Mouse (Mus musculus) liver, embryonic 13.5 days (tissue): ENCODE data around the gene Msl1. TPM values are rescaled to one million over a fixed set of nuclear protein-coding genes. Genes with fewer than 3 reads are reported as not detected.

Experiments
- ATAC-seq: fragments of 200-750 bp; cut with Nextera tagmentation; 2 replicates; pipeline ENCODE4 v1.8.0; 2017; ENCODE audit warnings: low read depth, mild to moderate bottlenecking, moderate number of reproducible peaks, moderate library complexity
- DNase-seq: peaks from one replicate; pipeline ENCODE4 v3.0.0; 2022
- H3K27ac ChIP-seq: fragments of 300-500 bp; sonication (generic); 2 replicates; pipeline ENCODE4 v1.5.1; 2015; ENCODE audit warnings: moderate library complexity, mild to moderate bottlenecking, inconsistent platforms
- H3K27me3 ChIP-seq: fragments of 300-500 bp; sonication (generic); 2 replicates; pipeline ENCODE4 v1.6.1; 2015; ENCODE audit warnings: mild to moderate bottlenecking, inconsistent platforms
- H3K36me3 ChIP-seq: fragments of 300-500 bp; sonication (generic); 2 replicates; pipeline ENCODE4 v1.6.1; 2015; ENCODE audit warnings: mild to moderate bottlenecking, inconsistent platforms
- H3K4me1 ChIP-seq: fragments of 300-500 bp; sonication (generic); replicated peaks from 2 replicates; pipeline ENCODE4 v1.6.1; 2015; ENCODE audit warnings: inconsistent platforms
- H3K4me2 ChIP-seq: fragments of 300-500 bp; sonication (generic); 2 replicates; pipeline ENCODE4 v1.6.1; 2015; ENCODE audit warnings: inconsistent platforms, mild to moderate bottlenecking, moderate library complexity
- H3K4me3 ChIP-seq: fragments of 300-500 bp; sonication (generic); replicated peaks from 2 replicates; pipeline ENCODE4 v1.5.1; 2015; ENCODE audit warnings: mild to moderate bottlenecking, inconsistent platforms
- H3K9ac ChIP-seq: fragments of 300-500 bp; sonication (generic); 2 replicates; pipeline ENCODE4 v1.6.1; 2015; ENCODE audit warnings: mild to moderate bottlenecking, inconsistent platforms
- H3K9me3 ChIP-seq: fragments of 300-500 bp; sonication (generic); replicated peaks from 2 replicates; pipeline ENCODE4 v1.6.1; 2016; ENCODE audit warnings: inconsistent platforms
- WGBS: fragments of 180-500 bp; shearing (Covaris S2); methylation state at CpG from one replicate; pipeline ENCODE4 v1.1.7; 2015; ENCODE audit not compliant: insufficient replicate concordance; 5-methylcytosine and 5-hydroxymethylcytosine counted together
- polyA plus RNA-seq: library from polyadenylated mRNA; unstranded; fragments of >200 nt; fragmentation: Nextera tagmentation; extraction: Ambion mirVana; gene quantifications from 2 replicates; pipeline ENCODE4 v1.2.1, GENCODE M21; 2015

Gene Msl1
- polyA plus RNA-seq, 1 experiment from 2014 or later: 6.8 TPM

GRCm38 (mm10) chr11:98835725-98836124 lies 40.4 kb downstream of the Msl1 start:
- H3K4me2 ChIP-seq: peak overlapping the region; percentile 97; the same call in 1 of the 2 replicates
- H3K27me3 ChIP-seq: peaks cover 41% of the 10 kb centered on the region
- 64% methylated on average over 3 of the region's 3 CpGs for WGBS
- no peak overlapping the region for H3K4me3 ChIP-seq
- no peaks in the 10 kb centered on the region for H3K9me3 ChIP-seq
- peaks cover 44% of the 10 kb centered on the region for H3K36me3 ChIP-seq
- H3K9ac ChIP-seq: no peak overlapping the region
- no peak overlapping the region for H3K27ac ChIP-seq
- ATAC-seq (no peak), DNase-seq (no peak)
- H3K4me1 ChIP-seq: peaks cover 26% of the 10 kb centered on the region

DNA sequence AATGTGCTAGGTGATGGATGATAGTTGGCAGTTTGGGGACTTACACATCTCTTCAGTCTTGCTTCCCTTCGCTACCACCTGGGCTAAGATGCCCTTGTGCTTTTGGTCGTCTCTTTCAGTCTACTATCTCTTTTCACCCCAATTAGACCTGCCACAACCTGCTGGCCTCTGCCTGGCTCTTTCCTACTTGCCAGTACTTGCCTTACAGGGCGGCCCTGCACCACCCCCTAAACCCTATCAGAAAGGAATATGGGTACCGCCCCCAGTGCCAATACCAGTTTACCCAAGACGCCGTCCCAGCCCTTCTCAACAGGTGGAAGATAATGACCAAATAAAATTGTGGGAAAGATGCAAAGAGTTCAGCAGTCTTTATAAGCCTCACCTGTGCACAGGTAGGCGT lies 40.8 kb downstream of the Msl1 start:
- ATAC-seq (peak; percentile 60), DNase-seq (no peak)
- H3K27me3 ChIP-seq: peaks cover 43% of the 10 kb centered on the region
- 0 out of 2 replicates have a peak overlapping the region, but pooled peaks have one; percentile 18 for H3K9ac ChIP-seq
- H3K4me1 ChIP-seq: peaks cover 26% of the 10 kb centered on the region
- H3K4me3 ChIP-seq: peak overlapping the region; percentile 68
- WGBS: 24% methylated on average over 7 of the region's 7 CpGs
- H3K27ac ChIP-seq: no peak overlapping the region
- no peaks in the 10 kb centered on the region for H3K9me3 ChIP-seq
- H3K36me3 ChIP-seq: peaks cover 40% of the 10 kb centered on the region
- peak overlapping the region; percentile 97 for H3K4me2 ChIP-seq

GRCm38 (mm10) chr11:98836651-98837141 lies 41.4 kb downstream of the Msl1 start, which contains the start of gene Rapgefl1:
Gene Rapgefl1 (plus strand): TSS chr11:98836785.
- H3K36me3 ChIP-seq: peaks cover 34% of the 10 kb centered on the region
- peaks cover 43% of the 10 kb centered on the region for H3K27me3 ChIP-seq
- WGBS: under 1% methylated on average over 43 of the region's 48 CpGs

GRCm38 (mm10) chr11:98837231-98837704 lies 42.0 kb downstream of the Msl1 start:
- DNase-seq: no peak

More at GRCm38 (mm10) chr11:98836651-98837141, 41.4 kb downstream of the Msl1 start, which contains the start of gene Rapgefl1:
- H3K9me3 ChIP-seq: no peaks in the 10 kb centered on the region
- peaks cover 26% of the 10 kb centered on the region for H3K4me1 ChIP-seq
- H3K4me2 ChIP-seq: peak within 1 kb of the TSS; percentile 97
- H3K27ac ChIP-seq: no peak within 1 kb of the TSS
- H3K9ac ChIP-seq: peak within 1 kb of the TSS; percentile 72
- peak within 1 kb of the TSS; percentile 68 for H3K4me3 ChIP-seq
- peak; percentile 73 for DNase-seq
- ATAC-seq: peak; percentile 91

GRCm38 (mm10) chr11:98837917-98838316 lies 42.6 kb downstream of the Msl1 start:
- Histone ChIP-seq H3K27me3 (peaks cover 49% of the 10 kb centered on the region), H3K4me3 (no peak overlapping the region), H3K9me3 (no peaks in the 10 kb centered on the region), H3K27ac (no peak overlapping the region), H3K4me1 (peaks cover 26% of the 10 kb centered on the region), H3K36me3 (peaks cover 22% of the 10 kb centered on the region), H3K4me2 (peak overlapping the region; percentile 97), H3K9ac (no peak overlapping the region)
- ATAC-seq (no peak), DNase-seq (no peak)
- 60% methylated on average over 11 of the region's 11 CpGs for WGBS

More at GRCm38 (mm10) chr11:98837231-98837704, 42.0 kb downstream of the Msl1 start:
- no peak for ATAC-seq
- H3K9ac ChIP-seq: peak overlapping the region; percentile 72
- H3K4me1 ChIP-seq: peaks cover 26% of the 10 kb centered on the region
- no peak overlapping the region for H3K27ac ChIP-seq
- peaks cover 45% of the 10 kb centered on the region for H3K27me3 ChIP-seq
- 4% methylated on average over 29 of the region's 29 CpGs for WGBS
- no peaks in the 10 kb centered on the region for H3K9me3 ChIP-seq
- H3K4me2 ChIP-seq: peak overlapping the region; percentile 97
- H3K4me3 ChIP-seq: peak overlapping the region; percentile 68
- H3K36me3 ChIP-seq: peaks cover 28% of the 10 kb centered on the region

GRCm38 (mm10) chr11:98838512-98838911 lies 43.2 kb downstream of the Msl1 start:
- no peaks in the 10 kb centered on the region for H3K9me3 ChIP-seq
- H3K27ac ChIP-seq: no peak overlapping the region
- no peak overlapping the region for H3K9ac ChIP-seq
- H3K4me1 ChIP-seq: peaks cover 26% of the 10 kb centered on the region
- ATAC-seq (no peak), DNase-seq (no peak)
- peaks cover 16% of the 10 kb centered on the region for H3K36me3 ChIP-seq
- peaks cover 49% of the 10 kb centered on the region for H3K27me3 ChIP-seq
- H3K4me2 ChIP-seq: no peak overlapping the region
- 74% methylated on average over 9 of the region's 9 CpGs for WGBS
- H3K4me3 ChIP-seq: no peak overlapping the region

GRCm38 (mm10) chr11:98839402-98839801 lies 44.1 kb downstream of the Msl1 start:
- no peak overlapping the region for H3K4me3 ChIP-seq
- ATAC-seq: no peak
- H3K27ac ChIP-seq: no peak overlapping the region
- no peak overlapping the region for H3K9ac ChIP-seq
- H3K27me3 ChIP-seq: peaks cover 49% of the 10 kb centered on the region
- no peak for DNase-seq
- 42% methylated on average over 6 of the region's 6 CpGs for WGBS
- H3K4me2 ChIP-seq: no peak overlapping the region
- H3K4me1 ChIP-seq: peaks cover 26% of the 10 kb centered on the region
- H3K9me3 ChIP-seq: no peaks in the 10 kb centered on the region
- H3K36me3 ChIP-seq: peaks cover 7% of the 10 kb centered on the region

GRCm38 (mm10) chr11:98839897-98840296 lies 44.6 kb downstream of the Msl1 start:
- Histone ChIP-seq H3K36me3 (0 out of 2 replicates have a peak, but pooled peaks cover 2% of the 10 kb centered on the region), H3K27ac (no peak overlapping the region), H3K27me3 (peaks cover 49% of the 10 kb centered on the region), H3K4me2 (no peak overlapping the region), H3K4me3 (no peak overlapping the region), H3K9me3 (no peaks in the 10 kb centered on the region), H3K9ac (no peak overlapping the region), H3K4me1 (peaks cover 26% of the 10 kb centered on the region)
- 55% methylated on average over 10 of the region's 10 CpGs for WGBS
- no peak for ATAC-seq
- DNase-seq: no peak

GRCm38 (mm10) chr11:98846016-98846415 lies 50.7 kb downstream of the Msl1 start:
- H3K4me1 ChIP-seq: peaks cover 7% of the 10 kb centered on the region; the same call in 1 of the 2 replicates
- 62% methylated on average over 13 of the region's 13 CpGs for WGBS
- DNase-seq (no peak), ATAC-seq (no peak)
- H3K4me3 ChIP-seq: no peak overlapping the region
- no peaks in the 10 kb centered on the region for H3K9me3 ChIP-seq
- peaks cover 38% of the 10 kb centered on the region for H3K27me3 ChIP-seq
- H3K9ac ChIP-seq: no peak overlapping the region
- no peak overlapping the region for H3K27ac ChIP-seq
- H3K4me2 ChIP-seq: no peak overlapping the region
- no peaks in the 10 kb centered on the region for H3K36me3 ChIP-seq

GRCm38 (mm10) chr11:98846865-98847604 lies 51.7 kb downstream of the Msl1 start:
- no peak overlapping the region for H3K4me3 ChIP-seq
- DNase-seq (no peak), ATAC-seq (no peak)
- H3K4me2 ChIP-seq: no peak overlapping the region
- H3K9ac ChIP-seq: no peak overlapping the region
- H3K27me3 ChIP-seq: peaks cover 42% of the 10 kb centered on the region
- no peaks in the 10 kb centered on the region for H3K36me3 ChIP-seq
- 53% methylated on average over 19 of the region's 19 CpGs for WGBS
- no peaks in the 10 kb centered on the region for H3K9me3 ChIP-seq
- H3K4me1 ChIP-seq: peaks cover 7% of the 10 kb centered on the region; the same call in 1 of the 2 replicates
- H3K27ac ChIP-seq: no peak overlapping the region

DNA sequence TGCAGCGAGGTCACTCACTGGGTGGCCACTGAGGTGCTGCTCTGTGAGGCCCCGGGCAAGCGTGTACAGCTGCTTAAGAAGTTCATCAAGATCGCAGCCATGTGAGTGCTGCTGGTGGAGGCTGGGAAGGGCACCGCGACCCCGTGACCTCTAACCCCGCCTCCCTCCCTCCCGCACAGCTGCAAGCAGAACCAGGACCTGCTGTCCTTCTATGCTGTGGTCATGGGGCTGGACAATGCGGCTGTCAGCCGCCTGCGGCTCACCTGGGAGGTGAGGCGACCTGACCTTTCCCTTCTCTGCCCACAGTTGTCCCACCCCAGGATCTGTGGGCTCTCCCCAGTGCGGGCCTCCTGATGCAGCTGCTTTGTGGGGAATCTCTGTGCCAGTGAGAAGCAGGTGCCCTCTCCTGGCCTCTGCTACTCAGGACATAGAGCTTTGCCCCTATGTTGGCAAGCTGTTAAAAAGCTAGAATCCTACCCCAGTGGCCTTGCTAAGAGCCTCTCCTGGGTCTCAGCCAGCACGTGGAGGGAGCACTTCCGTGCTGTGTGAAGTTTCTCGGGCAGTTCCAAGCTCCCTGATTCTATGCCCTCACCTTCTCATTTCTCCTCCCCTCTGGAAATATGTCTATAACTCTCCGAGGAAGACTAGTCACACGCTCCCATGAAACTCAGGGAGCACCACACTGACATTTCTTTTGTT lies 54.0 kb downstream of the Msl1 start:
- H3K36me3 ChIP-seq: no peaks in the 10 kb centered on the region
- H3K4me1 ChIP-seq: peaks cover 20% of the 10 kb centered on the region; the same call in 1 of the 2 replicates
- ATAC-seq: no peak
- no peak for DNase-seq
- 27% methylated on average over 19 of the region's 19 CpGs for WGBS
- H3K27me3 ChIP-seq: peaks cover 37% of the 10 kb centered on the region
- H3K9ac ChIP-seq: no peak overlapping the region
- H3K27ac ChIP-seq: no peak overlapping the region
- no peaks in the 10 kb centered on the region for H3K9me3 ChIP-seq
- no peak overlapping the region for H3K4me3 ChIP-seq
- H3K4me2 ChIP-seq: peak overlapping the region; percentile 38
